Mouse (Mus musculus) E14TG2a.4 (cell line): ENCODE data around the gene Rab8b.
"Not testable (repeated sequence)": the region's sequence is repeated elsewhere in the genome, so short reads cannot be mapped to it uniquely, and the experiment has no call there.

Experiments used
- H3K27me3 ChIP-seq: 2 replicates; pipeline ENCODE4 v1.6.1; 2014; ENCODE audit warnings: low read length, control low read depth; ENCODE audit not compliant: insufficient read depth
- H3K36me3 ChIP-seq: 2 replicates; pipeline ENCODE4 v1.6.1; 2014; ENCODE audit warnings: low read length, control low read depth; ENCODE audit not compliant: insufficient read depth
- H3K4me1 ChIP-seq: replicated peaks from 2 replicates; pipeline ENCODE4 v1.6.1; 2014; ENCODE audit warnings: low read depth, low read length, control low read depth
- H3K4me3 ChIP-seq: replicated peaks from 2 replicates; pipeline ENCODE4 v1.5.1; 2014; ENCODE audit warnings: mild to moderate bottlenecking, low read length
- H3K9me3 ChIP-seq: 2 replicates; pipeline ENCODE4 v1.6.1; 2014; ENCODE audit warnings: low read length, control low read depth
- CTCF ChIP-seq: conservative IDR thresholded peaks from 2 replicates; pipeline ENCODE4 v1.5.1; 2014; ENCODE audit warnings: low read length
- NANOG ChIP-seq: IDR thresholded peaks from 2 replicates; pipeline ENCODE4 v1.6.1; 2014; ENCODE audit warnings: borderline replicate concordance, low read length, mixed read lengths
- POU5F1 ChIP-seq: IDR thresholded peaks from 2 replicates; pipeline ENCODE4 v1.6.1; 2014; ENCODE audit warnings: low read length, borderline replicate concordance

Gene Rab8b

DNA sequence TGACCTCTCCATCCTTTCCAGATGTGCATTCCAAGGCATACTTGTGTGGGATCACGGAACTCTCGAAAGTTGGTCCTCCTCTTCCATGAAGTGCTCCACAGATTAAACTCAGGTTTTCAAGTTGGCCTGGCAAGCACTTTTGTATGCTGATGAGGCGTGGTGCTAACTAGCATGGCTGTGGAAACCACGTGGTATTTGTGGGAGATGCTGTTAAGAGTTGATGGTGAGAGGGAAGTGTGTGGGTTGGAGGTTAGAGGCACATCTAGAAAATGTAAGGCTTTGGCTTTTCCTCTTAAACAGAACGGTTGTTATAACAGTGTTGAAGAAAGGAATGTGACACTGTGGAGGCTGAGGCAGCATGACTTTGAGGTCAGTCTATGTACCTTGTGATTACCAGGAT, 98.5 kb downstream of the Rab8b start:
- no peak for TF ChIP-seq CTCF
- TF ChIP-seq POU5F1: no peak
- TF ChIP-seq NANOG: no peak
- Histone ChIP-seq H3K9me3 (no peaks in the 10 kb centered on the region), H3K4me3 (no peak overlapping the region)

GRCm38 (mm10) chr9:66813392-66813791, 106.1 kb downstream of the Rab8b start:
- Histone ChIP-seq H3K27me3 (no peaks in the 10 kb centered on the region), H3K9me3 (no peaks in the 10 kb centered on the region), H3K4me3 (no peak overlapping the region), H3K4me1 (0 out of 2 replicates have a peak, but pooled peaks cover 3% of the 10 kb centered on the region), H3K36me3 (no peaks in the 10 kb centered on the region)
- TF ChIP-seq CTCF (no peak), POU5F1 (no peak), NANOG (no peak)

More for the DNA sequence above, 98.5 kb downstream of the Rab8b start:
- Histone ChIP-seq H3K4me1 (no peaks in the 10 kb centered on the region), H3K27me3 (no peaks in the 10 kb centered on the region), H3K36me3 (no peaks in the 10 kb centered on the region)

- H3K4me1 ChIP-seq: peaks cover 15% of the 10 kb centered on the region
- peaks cover 20% of the 10 kb centered on the region for H3K9me3 ChIP-seq
- H3K27me3 ChIP-seq, H3K4me3 ChIP-seq, H3K36me3 ChIP-seq: not testable (repeated sequence)
These were observed 113.5 kb downstream of the Rab8b start for GRCm38 (mm10) chr9:66805951-66806350.

DNA sequence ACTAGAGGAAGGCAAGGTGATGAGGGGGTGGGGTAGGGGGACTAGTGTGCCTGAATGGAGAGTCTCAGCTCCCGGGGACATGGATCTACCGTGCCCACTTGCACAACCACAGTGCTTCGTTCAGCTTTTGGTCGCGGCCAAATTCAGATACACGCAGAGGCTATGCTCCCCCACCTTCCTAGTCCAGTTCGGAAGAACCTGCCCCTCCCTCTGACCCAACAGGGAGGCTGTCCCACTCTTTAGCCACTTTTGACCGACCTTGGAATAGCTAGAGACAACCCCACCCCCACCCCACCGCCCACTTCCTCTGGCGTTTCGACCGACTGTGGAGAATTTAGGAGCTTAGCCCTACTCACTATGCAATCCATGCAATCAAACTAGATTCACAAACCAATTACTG, 117.5 kb downstream of the Rab8b start:
- no peaks in the 10 kb centered on the region for H3K36me3 ChIP-seq
- TF ChIP-seq NANOG: no peak
- TF ChIP-seq POU5F1: no peak
- no peak for TF ChIP-seq CTCF
- H3K9me3 ChIP-seq: peaks cover 17% of the 10 kb centered on the region
- peak overlapping the region; percentile 29; the same call in 1 of the 2 replicates for H3K4me3 ChIP-seq
- H3K4me1 ChIP-seq: peaks cover 15% of the 10 kb centered on the region
- H3K27me3 ChIP-seq: peaks cover 9% of the 10 kb centered on the region; the same call in 1 of the 2 replicates

- Histone ChIP-seq H3K36me3 (no peaks in the 10 kb centered on the region), H3K4me3 (peak within 1 kb of the TSS; percentile 94), H3K9me3 (no peaks in the 10 kb centered on the region), H3K27me3 (peaks cover 29% of the 10 kb centered on the region), H3K4me1 (peaks cover 17% of the 10 kb centered on the region)
- no peak for TF ChIP-seq NANOG
- no peak for TF ChIP-seq POU5F1
- TF ChIP-seq CTCF: no peak
These were observed 122.7 kb downstream of the Rab8b start, which contains the start of gene Gm10647 for GRCm38 (mm10) chr9:66796739-66797138. Gm10647 (plus strand) TSS chr9:66797039.

- H3K4me3 ChIP-seq: peak within 1 kb of the TSS; percentile 94
- no peaks in the 10 kb centered on the region for H3K36me3 ChIP-seq
- no peaks in the 10 kb centered on the region for H3K9me3 ChIP-seq
- TF ChIP-seq NANOG: no peak
- no peak for TF ChIP-seq CTCF
- no peak for TF ChIP-seq POU5F1
- H3K4me1 ChIP-seq: peaks cover 12% of the 10 kb centered on the region
- H3K27me3 ChIP-seq: peaks cover 29% of the 10 kb centered on the region
These were observed 123.8 kb downstream of the Rab8b start, which contains the start of gene Aph1b for GRCm38 (mm10) chr9:66795464-66796324. Aph1b (minus strand) TSS chr9:66795490.

- TF ChIP-seq CTCF: no peak
- no peak for TF ChIP-seq POU5F1
- no peak for TF ChIP-seq NANOG
- H3K9me3 ChIP-seq: no peaks in the 10 kb centered on the region
- peaks cover 12% of the 10 kb centered on the region for H3K4me1 ChIP-seq
- H3K36me3 ChIP-seq: no peaks in the 10 kb centered on the region
- H3K4me3 ChIP-seq: peak overlapping the region; percentile 94
- H3K27me3 ChIP-seq: peaks cover 29% of the 10 kb centered on the region
These were observed 124.6 kb downstream of the Rab8b start for GRCm38 (mm10) chr9:66794629-66795463.
